In the genomic region with DNA sequence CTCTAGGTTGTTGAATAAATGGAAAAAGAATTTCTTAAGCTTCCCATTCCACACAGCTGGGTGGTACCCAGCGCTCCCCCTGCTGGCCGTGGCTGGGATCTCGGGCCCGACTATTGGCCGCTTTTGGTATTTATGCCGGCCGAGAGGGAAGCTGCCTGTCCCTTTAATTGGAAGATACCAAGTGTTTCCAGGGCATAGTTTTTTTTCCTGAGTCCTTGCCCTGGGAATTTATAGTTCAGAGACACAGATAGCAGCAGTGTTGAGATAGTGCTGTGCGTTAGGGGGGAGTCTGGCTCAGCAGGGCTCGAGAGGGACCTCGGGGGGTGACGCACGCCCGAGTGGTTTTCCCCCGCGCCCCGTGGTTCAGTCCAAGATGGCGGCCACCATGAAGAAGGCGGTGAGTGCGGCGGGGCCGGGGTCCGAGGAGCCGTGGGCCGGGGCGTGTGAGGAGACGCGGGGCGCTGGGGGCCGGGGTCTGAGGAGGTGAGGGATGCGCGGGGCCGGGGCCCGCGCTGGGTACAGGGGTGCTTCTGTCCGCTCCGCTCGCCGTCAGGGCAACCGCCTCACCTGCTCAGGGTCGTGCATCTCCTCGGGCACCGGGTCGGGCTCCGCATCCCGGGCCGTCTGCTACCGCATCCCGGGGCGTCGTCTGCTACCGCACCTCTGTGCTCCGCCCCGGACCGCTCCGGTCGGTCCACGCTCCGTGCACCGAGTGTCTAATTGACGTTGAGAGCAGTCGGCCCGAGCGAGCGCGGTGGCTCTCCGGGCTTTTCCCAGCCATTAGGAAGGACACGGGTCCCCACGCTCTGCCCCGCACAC, we compare ENCODE assay signal across 8 mouse cellular contexts. TPM values are rescaled to one million over a fixed set of nuclear protein-coding genes. Genes with fewer than 3 reads are reported as not detected.
DNase-seq lines count a peak whose midpoint lies in the region; ATAC-seq lines count a peak whose summit lies in the region.

No protein-coding gene starts in this region.

- peaks cover 24% of the 10 kb centered on the region for H3K4me1 ChIP-seq in hindbrain, embryonic 16.5 days (ENCODE audit: control insufficient read depth, insufficient read depth, low read depth, low read length)

- peaks cover 40% of the 10 kb centered on the region for H3K79me2 ChIP-seq in macrophage (ENCODE audit: inconsistent target)

- no peaks in the 10 kb centered on the region for H3K36me3 ChIP-seq in hindbrain, embryonic 16.5 days (ENCODE audit: control insufficient read depth, insufficient read depth, low read length)
- peaks cover 7% of the 10 kb centered on the region for H3K36me3 ChIP-seq in macrophage (ENCODE audit: inconsistent target)

- H3K4me3 ChIP-seq in hindbrain, embryonic 16.5 days (ENCODE audit: low read length) = peak overlapping the region; percentile 82
- H3K4me3 ChIP-seq in macrophage (ENCODE audit: inconsistent target) = peak overlapping the region; percentile 61

- no peaks in the 10 kb centered on the region for H3K27me3 ChIP-seq in hindbrain, embryonic 16.5 days (replicated peaks; ENCODE audit: control insufficient read depth, insufficient read depth, low read length)

- H3K27ac ChIP-seq in hindbrain, embryonic 16.5 days (ENCODE audit: low read depth, low read length) = peak overlapping the region; percentile 82
- H3K27ac ChIP-seq in macrophage = peak overlapping the region; percentile 96

- WGBS in hindbrain, embryonic 16.5 days = 0% methylated on average over 47 of the region's 69 CpGs
- under 1% methylated on average over 68 of the region's 69 CpGs for WGBS in macrophage (ENCODE audit: missing documents)

- H3K9ac ChIP-seq in hindbrain, embryonic 16.5 days (ENCODE audit: low read depth, low read length) = peak overlapping the region; percentile 89

- peak; percentile 71 for ATAC-seq in hindbrain, embryonic 16.5 days

- DNase-seq in R1 (ENCODE audit: low read depth, low spot score) = peak; percentile 91
- DNase-seq in cerebellum, postnatal 25 days = peak; percentile 93 to 96
- DNase-seq in frontal cortex, postnatal 36 days (ENCODE audit: low spot score in 2 of 2) = peak; percentile 91 to 93
- peak; percentile 89 to 91 for DNase-seq in left cerebral cortex, adult 18-20 months (ENCODE audit: low spot score in 2 of 2)
- peak; percentile 88 for DNase-seq in right cerebral cortex, adult 18-20 months
- DNase-seq in urinary bladder, postnatal 10 days (ENCODE audit: low spot score) = peak; percentile 74

- no peaks in the 10 kb centered on the region for H3K9me3 ChIP-seq in hindbrain, embryonic 16.5 days (ENCODE audit: control insufficient read depth, low read length)

- H3K4me2 ChIP-seq in hindbrain, embryonic 16.5 days (ENCODE audit: low read length) = peak overlapping the region; percentile 75

RNA-seq across cellular contexts. Expression of gene Cyp24a1, which starts 14.3 kb away (rescaled TPM):
- 0.08 and 0.10 TPM in 2 replicates for polyA plus RNA-seq in hindbrain, embryonic 16.5 days (2015; fragmentation: Nextera tagmentation; extraction: Ambion mirVana)
- not detected for total RNA-seq in left cerebral cortex, adult 18-20 months (2021)
- total RNA-seq in macrophage (2018; cell fraction: chromatin; rRNA removed) = not detected
- total RNA-seq in macrophage (2018; cell fraction: cytosol; rRNA removed) = not detected
- not detected for total RNA-seq in macrophage (2018; cell fraction: nucleus; rRNA removed)
- polyA plus RNA-seq in macrophage (2018) = not detected in 3 replicates

RNA-seq across cellular contexts. Expression of gene Pfdn4, which starts 15.1 kb away (rescaled TPM):
- 99.8 and 124 TPM in 2 replicates for polyA plus RNA-seq in hindbrain, embryonic 16.5 days (2015; fragmentation: Nextera tagmentation; extraction: Ambion mirVana)
- 10 to 100 TPM; 32.8 to 33.7 TPM for total RNA-seq in left cerebral cortex, adult 18-20 months (2021)
- total RNA-seq in macrophage (2018; cell fraction: chromatin; rRNA removed) = 10 to 100 TPM in 18 of 26 experiments, 1 to 10 TPM in 8; 2.5 to 22.0 (median 11.8) TPM
- 10 to 100 TPM; 13.0 to 24.9 (median 18.1) TPM for total RNA-seq in macrophage (2018; cell fraction: cytosol; rRNA removed)
- 10 to 100 TPM in 11 of 26 experiments, 1 to 10 TPM in 15; 3.4 to 21.2 (median 9.3) TPM for total RNA-seq in macrophage (2018; cell fraction: nucleus; rRNA removed)
- 19.9 to 31.0 TPM (median 20.7 TPM) in 3 replicates for polyA plus RNA-seq in macrophage (2018)

Comparison
In these comparisons a context has a peak if more than half of its experiments do, and no peak if none do; other contexts are left out.
1. Peak in every context shown above with its lines: DNase-seq, ATAC-seq, H3K4me3 ChIP-seq and H3K27ac ChIP-seq.